Mouse (Mus musculus): ENCODE results near the gene Trim8.
A peak's percentile ranks its signal among the peaks of the same experiment; 100 is the strongest.

The Trim8 gene

GRCm38 (mm10) chr19:46480624-46481345 lies 20.7 kb upstream of the Trim8 start:
- peak; percentile 31 to 65 for DNase-seq

GRCm38 (mm10) chr19:46481352-46481751 lies 20.1 kb upstream of the Trim8 start:
- peak in 1 of 2 experiments; percentile 23 for DNase-seq

- DNase-seq, result peak in 1 of 2 experiments; percentile 49
Measured at GRCm38 (mm10) chr19:46481756-46482155, 19.7 kb upstream of the Trim8 start.

GRCm38 (mm10) chr19:46482896-46483516 lies 18.5 kb upstream of the Trim8 start:
- peak in 1 of 2 experiments; percentile 40 for DNase-seq

- DNase-seq, result peak in 1 of 2 experiments; percentile 67
Measured at GRCm38 (mm10) chr19:46483701-46484328, 17.7 kb upstream of the Trim8 start.

- peak; percentile 86 to 92 for DNase-seq
Measured at GRCm38 (mm10) chr19:46484518-46484917, 17.0 kb upstream of the Trim8 start.

- DNase-seq, result peak; percentile 18 to 35
Measured at GRCm38 (mm10) chr19:46485847-46486246, 15.7 kb upstream of the Trim8 start.

- peak; percentile 28 to 46 for DNase-seq
Measured at GRCm38 (mm10) chr19:46486709-46487108, 14.8 kb upstream of the Trim8 start.

GRCm38 (mm10) chr19:46489448-46489847 lies 12.1 kb upstream of the Trim8 start:
- peak in 1 of 2 experiments; percentile 53 for DNase-seq

- peak; percentile 62 to 80 for DNase-seq
Measured at GRCm38 (mm10) chr19:46490634-46491033, 10.9 kb upstream of the Trim8 start.

GRCm38 (mm10) chr19:46495136-46495535 lies 6.4 kb upstream of the Trim8 start:
- peak in 1 of 2 experiments; percentile 22 for DNase-seq

- DNase-seq, result no peak
Measured at GRCm38 (mm10) chr19:46497230-46497629, 4.3 kb upstream of the Trim8 start.

GRCm38 (mm10) chr19:46499539-46499835 lies 2.0 kb upstream of the Trim8 start:
- no peak for DNase-seq

GRCm38 (mm10) chr19:46499836-46500580 lies 1.5 kb upstream of the Trim8 start:
- peak; percentile 97 to 99 for DNase-seq

GRCm38 (mm10) chr19:46500581-46501341 lies 741 bp upstream of the Trim8 start:
- peak; percentile 72 to 75 for DNase-seq

- DNase-seq, result peak; percentile 86 to 88
Measured at GRCm38 (mm10) chr19:46502069-46502455, 560 bp downstream of the Trim8 start.

GRCm38 (mm10) chr19:46502471-46503166 lies 1.1 kb downstream of the Trim8 start:
- DNase-seq, result peak; percentile 88 to 92

GRCm38 (mm10) chr19:46503351-46504084 lies 2.0 kb downstream of the Trim8 start:
- peak; percentile 86 to 94 for DNase-seq

- DNase-seq, result peak in 1 of 2 experiments; percentile 79
Measured at GRCm38 (mm10) chr19:46504085-46504552, 2.6 kb downstream of the Trim8 start.

GRCm38 (mm10) chr19:46504822-46505417 lies 3.4 kb downstream of the Trim8 start:
- peak; percentile 51 to 68 for DNase-seq
